Mouse (Mus musculus) midbrain, embryonic 15.5 days (tissue): Measurements from ENCODE around the gene Cd101. TPM values are rescaled to one million over a fixed set of nuclear protein-coding genes. Genes with fewer than 3 reads are reported as not detected.

ENCODE experiments used
- ATAC-seq: fragments of 200-750 bp; cut with Nextera tagmentation; replicated peaks from 2 replicates; pipeline ENCODE4 v1.8.0; 2017; ENCODE audit warnings: moderate TSS enrichment
- H3K27ac ChIP-seq: fragments of 300-500 bp; sonication (generic); 2 replicates; pipeline ENCODE4 v1.5.1; 2015; ENCODE audit warnings: mild to moderate bottlenecking, inconsistent platforms
- H3K27me3 ChIP-seq: fragments of 300-500 bp; sonication (generic); replicated peaks from 2 replicates; pipeline ENCODE4 v1.6.1; 2015; ENCODE audit warnings: inconsistent platforms
- H3K36me3 ChIP-seq: fragments of 300-500 bp; sonication (generic); replicated peaks from 2 replicates; pipeline ENCODE4 v1.6.1; 2015; ENCODE audit warnings: inconsistent platforms
- H3K4me1 ChIP-seq: fragments of 300-500 bp; sonication (generic); 2 replicates; pipeline ENCODE4 v1.6.1; 2015; ENCODE audit warnings: inconsistent platforms
- H3K4me2 ChIP-seq: fragments of 300-500 bp; sonication (generic); 2 replicates; pipeline ENCODE4 v1.6.1; 2015; ENCODE audit warnings: inconsistent platforms, mild to moderate bottlenecking, moderate library complexity
- H3K4me3 ChIP-seq: fragments of 300-500 bp; sonication (generic); 2 replicates; pipeline ENCODE4 v1.5.1; 2015; ENCODE audit warnings: mild to moderate bottlenecking, inconsistent platforms
- H3K9ac ChIP-seq: fragments of 300-500 bp; sonication (generic); 2 replicates; pipeline ENCODE4 v1.6.1; 2015; ENCODE audit warnings: mild to moderate bottlenecking, inconsistent platforms
- H3K9me3 ChIP-seq: fragments of 300-500 bp; sonication (generic); 2 replicates; pipeline ENCODE4 v1.6.1; 2016; ENCODE audit warnings: inconsistent platforms
- WGBS: fragments of 180-500 bp; shearing (Covaris S2); methylation state at CpG from one replicate; pipeline ENCODE4 v1.1.7; 2015; ENCODE audit warnings: mixed read lengths; 5-methylcytosine and 5-hydroxymethylcytosine counted together
- polyA plus RNA-seq: library from polyadenylated mRNA; unstranded; fragments of >200 nt; fragmentation: Nextera tagmentation; extraction: Ambion mirVana; gene quantifications from 2 replicates; pipeline ENCODE4 v1.2.1, GENCODE M21; 2015

Cd101 gene
- polyA plus RNA-seq, 1 experiment from 2014 or later, result not detected

DNA sequence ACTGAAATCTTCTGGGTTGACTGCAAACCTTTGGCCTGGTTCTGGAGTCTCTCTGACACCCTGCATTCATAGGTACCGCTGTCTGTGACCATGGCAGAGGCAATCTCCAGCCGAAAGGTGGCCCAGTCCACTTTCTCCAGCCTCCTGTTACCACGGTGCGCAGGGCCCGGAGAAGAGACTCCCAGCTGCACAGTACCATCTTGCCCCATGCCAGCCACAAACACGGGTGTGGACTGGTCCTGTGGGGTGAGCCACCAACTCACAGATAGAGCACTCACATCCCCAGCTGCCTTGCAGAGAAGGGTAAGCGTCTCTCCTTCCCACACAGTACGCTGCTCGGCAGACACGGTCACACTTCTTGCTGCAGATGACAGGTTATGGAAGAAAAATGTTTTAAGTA is 16.4 kb downstream of the Cd101 start:
- Histone ChIP-seq H3K27me3 (no peaks in the 10 kb centered on the region), H3K9ac (no peak overlapping the region), H3K27ac (no peak overlapping the region), H3K4me3 (no peak overlapping the region), H3K9me3 (no peaks in the 10 kb centered on the region), H3K4me2 (no peak overlapping the region), H3K4me1 (no peaks in the 10 kb centered on the region), H3K36me3 (no peaks in the 10 kb centered on the region)
- 93% methylated on average over 10 of the region's 10 CpGs for WGBS
- ATAC-seq, result no peak

DNA sequence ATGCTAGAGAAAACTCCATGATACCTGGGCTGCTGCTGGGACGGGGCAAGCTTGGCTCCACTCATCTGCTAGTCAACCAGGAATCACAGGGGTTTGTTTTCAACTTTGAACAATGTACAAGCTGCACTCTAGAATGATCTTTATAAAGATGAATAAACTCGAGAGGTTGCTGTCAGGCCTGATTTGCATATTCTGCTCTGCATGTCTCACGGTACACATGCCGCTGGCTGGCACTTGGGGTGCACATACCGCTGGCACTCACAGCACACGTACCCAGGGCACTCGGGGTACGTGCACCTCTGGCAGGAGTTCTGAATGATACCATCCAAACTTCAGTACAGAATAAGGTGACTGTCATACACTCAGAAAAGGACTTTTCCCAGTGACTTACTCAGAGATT is 16.8 kb downstream of the Cd101 start:
- 70% methylated on average over 8 of the region's 8 CpGs for WGBS
- Histone ChIP-seq H3K4me2 (no peak overlapping the region), H3K9me3 (no peaks in the 10 kb centered on the region), H3K4me3 (no peak overlapping the region), H3K4me1 (no peaks in the 10 kb centered on the region), H3K36me3 (no peaks in the 10 kb centered on the region), H3K27me3 (no peaks in the 10 kb centered on the region), H3K9ac (no peak overlapping the region), H3K27ac (no peak overlapping the region)
- no peak for ATAC-seq

- 67% methylated on average over 10 of the region's 10 CpGs for WGBS
- 0 out of 2 replicates have a peak, but pooled peaks have one; percentile 27 for ATAC-seq
These were observed 17.2 kb downstream of the Cd101 start for GRCm38 (mm10) chr3:101012131-101012571.

GRCm38 (mm10) chr3:101011203-101011600 is 18.2 kb downstream of the Cd101 start:
- Histone ChIP-seq H3K36me3 (no peaks in the 10 kb centered on the region), H3K4me3 (no peak overlapping the region), H3K4me1 (no peaks in the 10 kb centered on the region), H3K27me3 (no peaks in the 10 kb centered on the region), H3K27ac (no peak overlapping the region), H3K4me2 (no peak overlapping the region), H3K9ac (no peak overlapping the region), H3K9me3 (no peaks in the 10 kb centered on the region)
- ATAC-seq, result no peak
- 71% methylated on average over 5 of the region's 5 CpGs for WGBS

More at GRCm38 (mm10) chr3:101012131-101012571, 17.2 kb downstream of the Cd101 start:
- Histone ChIP-seq H3K4me3 (no peak overlapping the region), H3K9ac (no peak overlapping the region), H3K27ac (no peak overlapping the region), H3K4me1 (no peaks in the 10 kb centered on the region), H3K4me2 (no peak overlapping the region), H3K36me3 (no peaks in the 10 kb centered on the region), H3K9me3 (no peaks in the 10 kb centered on the region), H3K27me3 (no peaks in the 10 kb centered on the region)

- Histone ChIP-seq H3K4me1 (no peaks in the 10 kb centered on the region), H3K9me3 (no peaks in the 10 kb centered on the region), H3K27me3 (no peaks in the 10 kb centered on the region), H3K4me3 (no peak overlapping the region), H3K36me3 (no peaks in the 10 kb centered on the region), H3K27ac (no peak overlapping the region), H3K4me2 (no peak overlapping the region), H3K9ac (no peak overlapping the region)
- WGBS, result 95% methylated on average over 4 of the region's 4 CpGs
- no peak for ATAC-seq
These were observed 18.7 kb downstream of the Cd101 start for GRCm38 (mm10) chr3:101010589-101011202.

GRCm38 (mm10) chr3:101007112-101007782 is 22.1 kb downstream of the Cd101 start:
- ATAC-seq, result no peak
- no peaks in the 10 kb centered on the region for H3K9me3 ChIP-seq
- WGBS, result 78% methylated on average over 5 of the region's 5 CpGs
- no peak overlapping the region for H3K27ac ChIP-seq
- H3K4me1 ChIP-seq, result no peaks in the 10 kb centered on the region
- H3K36me3 ChIP-seq, result no peaks in the 10 kb centered on the region
- H3K9ac ChIP-seq, result no peak overlapping the region
- no peak overlapping the region for H3K4me2 ChIP-seq
- no peaks in the 10 kb centered on the region for H3K27me3 ChIP-seq
- no peak overlapping the region for H3K4me3 ChIP-seq

- H3K9me3 ChIP-seq, result no peaks in the 10 kb centered on the region
- no peaks in the 10 kb centered on the region for H3K36me3 ChIP-seq
- no peaks in the 10 kb centered on the region for H3K27me3 ChIP-seq
- no peak overlapping the region for H3K27ac ChIP-seq
- WGBS, result 82% methylated on average over 6 of the region's 6 CpGs
- H3K4me3 ChIP-seq, result no peak overlapping the region
- H3K9ac ChIP-seq, result no peak overlapping the region
- no peaks in the 10 kb centered on the region for H3K4me1 ChIP-seq
- ATAC-seq, result no peak
- no peak overlapping the region for H3K4me2 ChIP-seq
These were observed 24.0 kb downstream of the Cd101 start for GRCm38 (mm10) chr3:101005392-101005791.

- Histone ChIP-seq H3K27me3 (no peaks in the 10 kb centered on the region), H3K4me1 (no peaks in the 10 kb centered on the region), H3K9ac (no peak overlapping the region), H3K4me2 (no peak overlapping the region), H3K9me3 (no peaks in the 10 kb centered on the region), H3K27ac (no peak overlapping the region), H3K36me3 (no peaks in the 10 kb centered on the region), H3K4me3 (no peak overlapping the region)
- 91% methylated on average over 15 of the region's 15 CpGs for WGBS
- no peak for ATAC-seq
These were observed 25.6 kb downstream of the Cd101 start for GRCm38 (mm10) chr3:101003575-101004356.

DNA sequence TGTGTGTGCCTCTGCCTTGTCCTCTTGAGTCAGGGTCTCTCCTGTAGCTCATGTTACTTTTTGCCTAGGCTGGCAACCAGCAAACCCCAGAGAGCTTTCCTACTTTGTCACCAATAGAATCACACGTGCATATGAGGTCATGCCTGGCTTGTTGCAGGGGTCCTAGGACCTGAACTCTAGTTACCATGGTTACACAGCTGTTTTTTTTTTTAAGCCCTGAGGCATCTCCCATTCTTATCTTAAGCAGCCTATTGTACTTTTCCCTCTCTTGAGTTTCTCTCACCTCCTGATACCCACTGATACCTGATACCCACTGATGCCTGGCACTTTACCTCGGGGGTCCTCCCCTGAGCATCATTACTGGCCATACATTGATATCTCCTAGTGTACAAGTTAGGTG is 29.6 kb downstream of the Cd101 start:
- no peak for ATAC-seq
- Histone ChIP-seq H3K9ac (no peak overlapping the region), H3K36me3 (no peaks in the 10 kb centered on the region), H3K27ac (no peak overlapping the region), H3K27me3 (no peaks in the 10 kb centered on the region), H3K4me3 (no peak overlapping the region), H3K4me2 (no peak overlapping the region), H3K4me1 (peaks cover 5% of the 10 kb centered on the region; the same call in 1 of the 2 replicates), H3K9me3 (no peaks in the 10 kb centered on the region)
- 19% methylated on average over 2 of the region's 2 CpGs for WGBS

DNA sequence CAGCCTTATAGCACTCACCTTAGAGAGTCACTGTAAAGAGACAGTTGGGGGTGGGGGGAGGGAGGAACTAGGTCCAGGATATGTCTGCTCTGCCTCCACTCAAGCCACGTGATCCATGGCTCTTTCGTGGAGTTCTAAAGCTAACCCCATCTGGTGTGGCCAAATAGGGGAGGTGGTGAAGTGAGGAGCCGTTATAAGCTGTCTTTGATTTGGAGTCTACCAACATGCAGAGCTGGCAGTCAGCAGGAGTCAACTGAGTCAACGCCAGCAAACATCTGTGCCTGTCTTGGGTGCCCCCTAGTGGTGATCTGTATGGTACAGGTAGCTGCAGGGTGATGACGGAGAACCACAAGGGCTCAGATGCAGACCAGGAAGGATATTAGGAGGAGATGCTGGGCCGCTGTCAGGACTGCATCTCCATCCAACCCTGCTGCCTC is 30.4 kb downstream of the Cd101 start:
- peak; percentile 40; the same call in 1 of the 2 replicates for ATAC-seq
- H3K36me3 ChIP-seq, result no peaks in the 10 kb centered on the region
- no peaks in the 10 kb centered on the region for H3K9me3 ChIP-seq
- no peaks in the 10 kb centered on the region for H3K27me3 ChIP-seq
- no peak overlapping the region for H3K4me2 ChIP-seq
- 27% methylated on average over 6 of the region's 6 CpGs for WGBS
- H3K4me3 ChIP-seq, result no peak overlapping the region
- H3K4me1 ChIP-seq, result peaks cover 5% of the 10 kb centered on the region
- H3K27ac ChIP-seq, result no peak overlapping the region
- no peak overlapping the region for H3K9ac ChIP-seq

DNA sequence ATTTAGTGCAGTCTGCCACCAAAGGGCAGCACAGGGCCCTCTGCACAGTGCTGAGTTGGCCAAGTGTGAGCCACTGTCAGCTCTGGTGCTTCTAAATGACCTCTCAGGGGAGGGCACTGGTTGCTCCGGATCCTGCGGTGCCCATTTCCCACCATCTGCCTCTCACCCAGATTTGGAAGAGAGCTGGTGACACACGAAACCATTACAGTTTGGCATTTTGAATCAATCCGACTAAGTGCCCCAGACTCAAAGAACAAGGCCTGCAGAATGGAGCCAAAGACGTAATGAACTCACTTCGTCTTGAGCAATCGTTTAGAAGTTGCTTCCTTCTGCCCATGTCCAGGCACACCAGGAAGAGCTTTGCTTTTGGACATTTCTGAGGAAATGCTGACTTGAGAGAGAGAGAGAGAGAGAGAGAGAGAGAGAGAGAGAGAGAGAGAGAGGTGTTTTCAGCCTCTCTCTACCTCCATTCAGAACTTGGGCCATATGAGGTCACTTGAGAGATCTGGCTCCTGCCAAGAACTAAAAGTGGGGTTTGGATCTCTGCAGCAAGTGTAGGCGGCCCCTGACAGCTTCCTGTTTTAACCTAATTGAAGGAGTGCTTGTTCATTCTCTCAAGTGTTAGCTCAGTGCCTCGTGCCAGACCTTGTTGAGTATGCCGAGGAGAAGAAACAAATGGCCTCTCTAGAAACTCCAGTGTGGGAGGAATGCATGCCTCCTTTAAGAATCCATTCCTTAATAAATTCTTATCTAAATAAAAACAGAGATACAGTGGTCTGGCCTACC is 31.4 kb downstream of the Cd101 start:
- Histone ChIP-seq H3K36me3 (no peaks in the 10 kb centered on the region), H3K9me3 (no peaks in the 10 kb centered on the region), H3K4me2 (no peak overlapping the region), H3K9ac (no peak overlapping the region), H3K4me1 (peaks cover 8% of the 10 kb centered on the region), H3K27ac (no peak overlapping the region), H3K4me3 (no peak overlapping the region), H3K27me3 (no peaks in the 10 kb centered on the region)
- 84% methylated on average over 10 of the region's 10 CpGs for WGBS
- no peak for ATAC-seq

DNA sequence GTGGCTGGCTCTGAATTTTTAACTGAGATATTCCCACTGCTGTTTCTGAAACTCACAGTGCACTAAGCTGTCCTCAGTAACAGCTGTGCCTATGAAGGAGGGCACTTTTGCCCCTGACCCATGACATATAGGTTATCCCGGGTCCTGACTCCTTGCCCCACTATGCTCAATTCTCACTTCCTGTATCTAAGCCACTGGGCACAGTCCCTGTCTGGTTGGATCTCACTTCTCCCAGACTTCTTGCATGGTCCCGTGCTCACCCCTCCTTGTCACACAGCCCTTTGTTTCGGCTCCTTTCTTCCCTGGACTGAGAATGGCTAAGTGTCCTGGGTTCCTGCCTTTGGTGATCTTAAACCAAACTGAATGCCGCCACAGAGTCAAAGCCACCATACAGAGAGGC is 35.1 kb downstream of the Cd101 start:
- no peak for ATAC-seq
- WGBS, result 56% methylated on average over 4 of the region's 4 CpGs

More for the DNA sequence above, 35.1 kb downstream of the Cd101 start:
- Histone ChIP-seq H3K4me1 (peaks cover 10% of the 10 kb centered on the region), H3K4me2 (no peak overlapping the region), H3K27me3 (no peaks in the 10 kb centered on the region), H3K27ac (no peak overlapping the region), H3K9me3 (no peaks in the 10 kb centered on the region), H3K36me3 (no peaks in the 10 kb centered on the region), H3K9ac (no peak overlapping the region), H3K4me3 (no peak overlapping the region)
